Mouse (Mus musculus) CD4-positive, CD25-positive, alpha-beta regulatory T cell, adult 4 months (primary cell): ENCODE data around the gene Pacrg. TPM values are rescaled to one million over a fixed set of nuclear protein-coding genes. Genes with fewer than 3 reads are reported as not detected.

Experiments
- ATAC-seq: one replicate; pipeline ENCODE4 v1.8.0; 2017
- polyA plus RNA-seq, 2 experiments: library from polyadenylated mRNA; unstranded; fragments of 100-300 nt; shearing (Covaris generic); gene quantifications; one replicate each; pipeline ENCODE4 v1.2.1; 2017

The Pacrg gene
- polyA plus RNA-seq, 2 experiments from 2014 or later: not detected

GRCm38 (mm10) chr17:10490374-10491169 is 349.5 kb downstream of the Pacrg start:
- ATAC-seq: no peak

GRCm38 (mm10) chr17:10488873-10489272 is 351.2 kb downstream of the Pacrg start:
- no peak for ATAC-seq

DNA sequence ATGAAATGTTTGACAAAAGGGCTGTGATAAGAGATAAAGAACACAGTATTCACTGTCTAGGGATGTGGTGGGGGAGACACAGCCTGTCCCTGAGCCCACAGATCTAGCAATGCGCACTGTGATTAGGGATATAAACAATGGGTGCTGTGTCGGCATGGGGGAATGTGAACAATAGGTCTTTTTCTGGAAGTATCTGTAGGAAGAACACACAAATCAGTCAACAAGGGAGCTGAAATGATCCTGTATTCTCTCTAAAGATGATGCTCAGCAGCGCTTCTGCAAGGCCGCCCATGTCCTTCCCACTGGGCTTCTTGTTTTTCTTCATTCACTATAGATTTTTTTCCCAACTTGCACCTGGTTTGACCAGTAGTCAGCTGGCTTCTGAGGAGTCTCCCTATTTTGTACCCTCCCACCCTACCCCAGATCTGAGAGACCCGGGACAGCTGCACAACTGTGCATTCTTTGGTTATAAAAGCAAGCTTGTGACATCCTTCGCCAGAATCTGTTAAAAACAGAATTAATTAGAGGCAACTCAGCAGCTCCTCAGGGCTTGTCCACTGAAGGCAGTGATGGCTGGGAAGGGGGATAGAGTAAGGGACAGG is 356.1 kb downstream of the Pacrg start:
- no peak for ATAC-seq

DNA sequence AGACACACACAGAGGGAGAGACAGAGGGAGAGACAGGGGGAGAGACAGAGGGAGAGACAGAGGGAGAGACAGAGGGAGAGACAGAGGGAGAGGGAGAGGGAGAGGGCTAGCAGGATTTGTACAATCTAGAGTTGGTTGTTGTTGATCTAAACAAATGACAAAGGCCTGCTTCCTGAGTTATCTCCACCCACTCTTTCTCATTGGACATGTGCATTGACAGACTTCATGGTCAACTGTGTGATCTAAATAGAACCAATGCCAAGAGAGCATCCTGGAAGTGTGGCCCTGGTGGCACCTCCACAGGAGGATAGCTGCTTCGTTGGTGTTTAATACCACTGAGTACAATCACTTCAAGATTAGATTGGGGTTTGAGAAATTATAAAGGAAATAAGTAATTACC is 359.0 kb downstream of the Pacrg start:
- no peak for ATAC-seq

DNA sequence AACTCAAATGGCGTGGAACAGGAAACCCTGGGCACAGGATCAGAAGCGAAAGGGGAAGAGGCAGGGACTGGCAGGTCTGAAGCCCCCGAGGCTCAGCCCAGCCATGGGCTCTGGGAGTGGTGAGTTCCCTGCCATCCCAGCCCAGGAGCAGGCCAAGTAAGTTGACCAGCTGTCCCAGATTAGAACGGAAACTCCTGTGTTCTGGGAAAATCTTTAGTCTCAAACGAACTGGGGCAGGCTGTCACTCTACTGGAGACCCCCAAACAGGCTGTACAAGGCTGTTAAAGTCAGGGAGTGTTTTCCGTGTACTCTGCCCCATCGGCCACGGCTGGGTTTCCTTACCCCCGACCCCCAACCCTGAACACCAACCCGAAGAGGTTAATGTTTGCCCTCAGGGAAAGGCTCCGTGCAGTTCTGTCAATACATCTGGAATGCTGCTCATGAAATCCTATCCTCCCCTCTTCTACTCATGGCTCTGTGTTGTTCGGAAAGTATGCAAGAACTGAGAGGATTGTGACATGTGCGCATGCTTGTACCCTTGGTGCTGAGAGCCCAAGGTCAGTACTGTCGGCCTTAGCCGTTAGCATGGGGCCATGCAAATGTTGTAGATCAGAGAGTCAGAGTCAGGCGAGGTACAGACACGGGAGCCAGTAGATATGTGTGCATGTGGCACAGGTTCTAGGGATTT is 360.9 kb downstream of the Pacrg start:
- ATAC-seq: no peak

- no peak for ATAC-seq
Observed at GRCm38 (mm10) chr17:10478377-10478776, 361.7 kb downstream of the Pacrg start.

DNA sequence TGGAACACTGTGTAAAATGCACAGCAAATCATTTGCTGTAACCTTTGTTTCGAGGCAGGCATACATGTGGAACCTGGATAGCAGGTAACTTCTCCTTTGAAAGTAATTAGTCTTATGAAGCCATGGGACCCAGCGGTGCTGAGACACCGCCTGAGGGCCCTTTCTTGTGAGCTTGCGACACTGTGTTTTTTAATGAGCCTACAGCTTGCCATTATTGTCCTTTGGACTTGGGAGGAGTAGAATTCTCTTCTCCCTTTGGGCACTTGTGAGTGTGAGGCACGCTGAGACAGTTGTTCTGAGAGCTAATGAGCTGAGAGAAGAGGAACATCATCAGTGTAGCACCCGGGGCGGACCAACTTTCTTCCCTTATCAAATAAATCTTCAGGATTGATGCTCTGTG is 363.3 kb downstream of the Pacrg start:
- no peak for ATAC-seq

DNA sequence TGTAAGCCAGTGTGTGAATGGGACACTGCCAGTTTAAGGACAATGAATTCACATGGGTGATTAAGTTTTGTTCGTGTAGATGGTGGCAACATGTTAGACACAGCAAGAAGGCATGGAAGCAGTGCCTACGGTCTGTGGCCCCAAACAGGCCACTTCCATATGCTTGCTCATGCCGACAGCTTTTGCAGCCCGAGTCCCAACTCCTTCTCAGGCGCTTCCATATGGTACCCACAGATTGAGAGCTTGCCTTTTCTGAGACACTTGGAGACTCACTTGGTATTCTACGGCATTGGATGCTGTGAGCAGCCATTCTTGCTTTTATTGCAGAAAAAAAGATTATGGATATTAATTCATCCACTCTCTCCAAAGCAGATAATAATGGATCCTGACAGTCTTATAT is 365.1 kb downstream of the Pacrg start:
- ATAC-seq: no peak

- ATAC-seq: no peak
Observed at GRCm38 (mm10) chr17:10473826-10474384, 366.2 kb downstream of the Pacrg start.

DNA sequence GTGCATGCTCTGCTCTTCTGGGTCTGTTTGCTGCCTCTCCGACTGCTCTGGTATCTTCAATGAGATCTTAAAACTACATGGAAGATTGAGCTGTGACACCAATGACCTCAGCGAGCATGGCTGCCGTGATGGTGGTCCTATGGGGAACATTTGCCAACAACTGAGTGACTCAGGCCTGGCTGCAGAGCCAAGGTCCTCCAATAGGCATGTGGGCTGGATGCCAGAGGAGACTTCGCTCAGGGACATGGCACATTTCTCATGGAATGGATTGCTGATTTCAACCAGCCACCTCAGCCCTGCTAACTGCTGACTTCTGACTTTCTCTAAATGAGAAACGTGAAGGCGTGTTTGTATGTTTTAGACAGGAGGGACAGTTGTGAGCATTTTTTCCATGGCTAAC is 366.9 kb downstream of the Pacrg start:
- no peak for ATAC-seq

- ATAC-seq: no peak
Observed at GRCm38 (mm10) chr17:10469874-10470568, 370.1 kb downstream of the Pacrg start.

- ATAC-seq: no peak
Observed at GRCm38 (mm10) chr17:10467102-10467501, 373.0 kb downstream of the Pacrg start.

DNA sequence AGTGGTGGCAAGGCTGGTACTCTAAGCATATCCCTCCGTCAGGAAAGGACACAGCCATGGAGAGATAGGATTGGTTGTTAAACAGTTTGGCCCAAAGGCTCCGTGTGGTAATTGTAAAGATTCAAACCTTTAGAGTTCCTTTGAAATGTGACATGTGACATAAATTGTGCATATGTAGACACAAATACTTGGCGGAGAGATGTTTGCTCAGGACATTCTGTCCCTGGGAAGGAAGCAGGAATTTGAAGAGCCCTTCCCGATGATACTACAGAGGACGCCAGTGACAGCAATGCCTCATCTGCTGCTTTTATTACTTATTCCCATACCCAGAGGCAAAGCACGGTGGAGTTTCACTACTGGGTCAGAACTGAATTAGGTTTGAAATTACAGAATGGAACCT is 374.6 kb downstream of the Pacrg start:
- ATAC-seq: no peak

DNA sequence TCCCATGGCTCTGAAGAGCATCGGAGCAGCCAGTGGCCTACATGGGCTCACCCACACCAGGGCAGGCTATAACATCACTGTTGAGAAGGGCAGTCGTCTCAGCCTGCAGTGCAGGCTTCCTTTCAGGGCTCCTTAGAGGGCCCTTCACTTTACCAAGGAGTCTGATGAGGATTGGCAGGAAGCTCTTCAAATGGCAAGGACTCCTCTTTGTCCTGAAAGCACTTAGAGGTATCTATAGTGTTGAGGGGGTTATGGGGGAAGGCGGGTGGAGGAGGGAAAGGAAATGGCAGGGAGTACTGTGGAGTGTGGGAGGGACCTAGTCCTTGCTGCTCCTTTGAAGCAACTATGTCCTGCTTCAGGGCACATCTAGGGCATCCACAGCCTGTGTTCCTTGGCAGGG is 375.4 kb downstream of the Pacrg start:
- ATAC-seq: no peak

GRCm38 (mm10) chr17:10463626-10464025 is 376.5 kb downstream of the Pacrg start:
- ATAC-seq: no peak

- ATAC-seq: no peak
Observed at GRCm38 (mm10) chr17:10460916-10461315, 379.2 kb downstream of the Pacrg start.

GRCm38 (mm10) chr17:10458743-10459142 is 381.4 kb downstream of the Pacrg start:
- no peak for ATAC-seq

- ATAC-seq: no peak
Observed at GRCm38 (mm10) chr17:10456409-10456808, 383.7 kb downstream of the Pacrg start.

DNA sequence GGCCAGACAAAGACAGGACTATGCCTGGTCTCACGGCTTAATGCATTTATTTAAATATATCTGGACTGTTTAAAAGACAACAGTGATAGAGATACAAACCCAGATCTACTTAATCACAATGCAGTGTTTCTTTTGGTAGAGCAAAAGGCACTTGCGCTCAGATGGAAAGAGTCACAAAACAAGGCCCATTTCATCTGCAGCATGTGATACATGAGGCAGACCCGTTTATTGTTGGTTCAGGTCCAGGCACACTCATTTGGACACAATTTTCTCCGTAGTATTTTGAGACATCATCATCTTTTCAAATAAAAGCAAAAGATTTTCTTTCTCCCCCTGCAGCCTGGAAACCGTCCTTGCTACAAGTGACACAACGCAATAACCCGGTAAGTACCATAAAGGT is 384.1 kb downstream of the Pacrg start:
- no peak for ATAC-seq

DNA sequence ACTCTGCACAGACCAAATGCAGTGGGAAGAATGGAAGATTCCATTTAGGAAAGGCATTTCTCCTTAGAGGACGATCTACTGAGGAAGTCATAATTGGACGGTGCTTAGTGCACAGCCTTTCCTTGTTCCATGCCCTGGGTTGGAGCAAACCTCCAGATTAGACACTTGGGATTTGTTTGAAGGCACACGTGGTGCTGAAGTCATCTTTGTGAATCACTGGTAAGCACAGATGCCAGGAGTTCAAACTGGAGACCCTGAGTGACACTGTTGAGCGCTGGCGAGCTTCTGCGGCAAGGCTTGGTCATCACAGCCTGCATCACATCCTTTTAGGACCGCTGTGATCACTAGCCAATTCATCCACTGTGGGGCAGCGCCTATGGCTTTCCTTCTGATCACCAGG is 385.7 kb downstream of the Pacrg start:
- no peak for ATAC-seq

DNA sequence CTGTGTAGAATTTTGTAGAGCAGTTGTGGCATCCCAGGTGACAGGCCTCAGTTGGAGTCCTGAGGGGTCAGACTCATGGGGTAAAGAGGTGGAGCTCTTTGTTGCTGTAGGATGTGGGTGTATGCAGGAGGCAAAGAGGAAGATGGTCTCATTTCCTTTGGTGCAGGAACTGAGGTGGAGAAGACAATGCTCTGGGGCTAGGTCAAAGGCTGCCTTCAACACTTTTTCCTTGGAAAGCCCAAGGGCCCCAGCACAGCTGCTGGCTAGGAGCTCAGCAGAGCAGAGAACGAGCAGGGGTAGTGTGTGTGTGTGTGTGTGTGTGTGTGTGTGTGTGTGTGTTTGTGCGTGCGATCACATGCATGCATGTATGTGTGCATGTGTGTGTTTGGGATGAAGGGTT is 387.3 kb downstream of the Pacrg start:
- ATAC-seq: no peak

DNA sequence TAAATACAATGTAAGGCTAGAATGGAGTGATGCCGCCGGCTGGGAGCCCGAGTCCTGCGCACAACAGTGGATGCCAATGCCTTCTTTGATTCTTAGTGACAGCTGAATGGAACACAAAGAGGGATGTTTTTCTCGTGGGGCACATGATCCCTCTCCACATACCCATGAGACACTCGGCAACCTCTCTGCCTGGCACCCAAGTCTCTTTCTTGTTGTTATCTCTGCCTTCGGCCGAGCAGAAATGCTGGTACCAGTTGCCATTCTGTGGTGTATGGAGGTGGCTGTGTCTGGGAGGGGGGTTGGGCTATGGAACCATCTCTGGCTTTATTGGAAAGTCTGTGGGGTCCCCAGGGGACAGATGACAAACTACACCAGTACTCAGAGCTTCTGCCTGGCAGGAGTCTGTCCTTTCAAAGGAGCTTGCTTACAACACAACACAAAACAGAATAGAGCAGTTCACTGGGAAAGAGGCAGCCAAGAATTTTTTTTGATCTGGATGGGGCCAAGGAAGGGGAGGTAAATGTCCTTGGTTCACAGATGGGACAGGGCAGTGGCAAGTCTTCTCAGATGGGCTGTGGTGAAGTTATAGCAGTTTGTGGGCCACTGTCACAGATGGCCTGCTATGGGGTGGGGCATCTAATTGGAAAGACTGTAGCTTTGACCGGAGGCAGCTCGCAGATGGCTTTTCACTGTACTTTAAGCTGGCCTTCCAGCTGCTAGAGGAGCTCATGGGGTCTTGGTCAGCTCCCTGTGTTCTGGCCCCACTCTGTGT is 388.6 kb downstream of the Pacrg start:
- no peak for ATAC-seq
